ENCODE assay signal across 9 mouse cellular contexts in the genomic region with DNA sequence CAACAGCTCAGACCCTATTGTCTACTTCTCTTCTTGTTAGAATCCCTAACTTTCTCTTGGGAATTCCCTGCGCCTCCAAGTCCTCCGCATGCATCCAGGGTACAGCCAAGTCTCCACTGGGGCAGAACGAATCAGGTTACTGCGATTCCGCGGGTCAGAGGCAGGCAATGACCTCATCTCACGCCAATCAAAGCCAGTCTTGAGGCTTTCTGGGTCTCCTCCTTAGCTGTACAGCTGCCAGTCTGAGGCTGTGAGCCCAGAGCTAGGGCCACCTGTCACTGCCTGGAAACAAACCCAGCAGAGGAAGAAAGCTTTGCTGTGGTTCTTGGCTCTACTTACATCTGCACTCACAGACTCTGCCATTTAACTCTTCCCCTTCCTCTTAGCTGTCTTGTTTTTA. TPM values are rescaled to one million over a fixed set of nuclear protein-coding genes. Genes with fewer than 3 reads are reported as not detected.
DNase-seq lines count a peak whose midpoint lies in the region; ATAC-seq and TF ChIP-seq lines count a peak whose summit lies in the region.
"Had no signal": no experiment of that assay in that cellular context is flagged by ENCODE, and none has a peak within 500 bp of the region (broad histone marks: within the 10 kb centered on the region; RNA-seq: fewer than 3 reads in every experiment).

No protein-coding gene starts in this region.

- peaks cover 3% of the 10 kb centered on the region for H3K27me3 ChIP-seq in heart, postnatal 0 days (ENCODE audit: control insufficient read depth, insufficient read depth, low read length)
- peaks cover 12% of the 10 kb centered on the region for H3K27me3 ChIP-seq in midbrain, embryonic 10.5 days (ENCODE audit: low read depth, poor library complexity, severe bottlenecking)
- H3K27me3 ChIP-seq in intestine, postnatal 0 days (replicated peaks; ENCODE audit: control insufficient read depth, insufficient read depth, low read length): no peaks in the 10 kb centered on the region

- no peak overlapping the region for H3K4me2 ChIP-seq in heart, postnatal 0 days (ENCODE audit: low read depth, low read length)
- no peak overlapping the region for H3K4me2 ChIP-seq in intestine, postnatal 0 days (replicated peaks; ENCODE audit: low read depth)

- TF ChIP-seq CTCF in heart, postnatal 0 days (IDR thresholded peaks at IDR 0.05; ENCODE audit: low read depth): no peak
- no peak for TF ChIP-seq CTCF in intestine, postnatal 0 days (IDR thresholded peaks at IDR 0.05; ENCODE audit: low read depth)

- 40% methylated on average over 7 of the region's 7 CpGs for WGBS in heart, postnatal 0 days
- WGBS in midbrain, embryonic 10.5 days: 39% methylated on average over 7 of the region's 7 CpGs
- WGBS in intestine, postnatal 0 days: 53% methylated on average over 7 of the region's 7 CpGs

- peak; percentile 51 for DNase-seq in embryo, embryonic 10 days (ENCODE audit: low spot score)
- DNase-seq in embryo, embryonic 9.5 days (ENCODE audit: extremely low spot score): no peak
- peak; percentile 55 for DNase-seq in adipocyte (ENCODE audit: low spot score)
- no peak for DNase-seq in heart, postnatal 0 days (ENCODE audit: low spot score)
- DNase-seq in midbrain, embryonic 10.5 days (ENCODE audit: low spot score): peak; percentile 43
- no peak for DNase-seq in adrenal gland, postnatal 36 days

- H3K4me1 ChIP-seq in heart, postnatal 0 days (ENCODE audit: control insufficient read depth, insufficient read depth): no peaks in the 10 kb centered on the region
- H3K4me1 ChIP-seq in midbrain, embryonic 10.5 days: peaks cover 16% of the 10 kb centered on the region; the same call in 1 of the 2 replicates
- no peaks in the 10 kb centered on the region for H3K4me1 ChIP-seq in intestine, postnatal 0 days (replicated peaks; ENCODE audit: control insufficient read depth, insufficient read depth, low read length)

- TF ChIP-seq EP300 in heart, postnatal 0 days (IDR thresholded peaks at IDR 0.05; ENCODE audit: low read depth): no peak

- ATAC-seq in heart, postnatal 0 days (ENCODE audit: insufficient read depth, low read depth): peak; percentile 51
- ATAC-seq in inflammation-experienced regulatory T-cells, adult 6 months: no peak
- no peak for ATAC-seq in intestine, postnatal 0 days

- H3K9ac ChIP-seq in heart, postnatal 0 days (replicated peaks; ENCODE audit: low read depth, low read length): no peak overlapping the region
- H3K9ac ChIP-seq in intestine, postnatal 0 days (ENCODE audit: low read depth, low read length): no peak overlapping the region

- peaks cover 7% of the 10 kb centered on the region for H3K36me3 ChIP-seq in heart, postnatal 0 days (replicated peaks; ENCODE audit: control insufficient read depth, insufficient read depth, low read length)
- H3K36me3 ChIP-seq in midbrain, embryonic 10.5 days: peaks cover 9% of the 10 kb centered on the region
- peaks cover 16% of the 10 kb centered on the region; the same call in 1 of the 2 replicates for H3K36me3 ChIP-seq in intestine, postnatal 0 days (ENCODE audit: control insufficient read depth, insufficient read depth)

- H3K27ac ChIP-seq in heart, postnatal 0 days (ENCODE audit: low read depth): peak overlapping the region; percentile 6; the same call in 1 of the 2 replicates
- H3K27ac ChIP-seq in midbrain, embryonic 10.5 days (replicated peaks): no peak overlapping the region
- no peak overlapping the region for H3K27ac ChIP-seq in intestine, postnatal 0 days (ENCODE audit: low read depth, low read length)

- no peak overlapping the region for H3K4me3 ChIP-seq in heart, postnatal 0 days (ENCODE audit: low read depth, low read length)
- H3K4me3 ChIP-seq in midbrain, embryonic 10.5 days: no peak overlapping the region
- H3K4me3 ChIP-seq in intestine, postnatal 0 days (ENCODE audit: low read depth, low read length): no peak overlapping the region

- peaks cover 8% of the 10 kb centered on the region for H3K9me3 ChIP-seq in heart, postnatal 0 days (replicated peaks; ENCODE audit: control insufficient read depth, low read length)
- peaks cover 20% of the 10 kb centered on the region for H3K9me3 ChIP-seq in midbrain, embryonic 10.5 days (replicated peaks)
- H3K9me3 ChIP-seq in intestine, postnatal 0 days (ENCODE audit: control insufficient read depth): 0 out of 2 replicates have a peak, but pooled peaks cover 7% of the 10 kb centered on the region

RNA-seq across cellular contexts. Expression of a gene that starts 21.5 kb away (rescaled TPM):
- total RNA-seq in heart, postnatal 0 days (2014; rRNA removed; ENCODE audit: low replicate concordance): 150 TPM in 2 replicates
- 56.9 and 61.7 TPM in 2 replicates for polyA plus RNA-seq in heart, postnatal 0 days (2015; fragmentation: Nextera tagmentation; extraction: Ambion mirVana)
- 7.0 and 9.0 TPM in 2 replicates for polyA plus RNA-seq in midbrain, embryonic 10.5 days (2016; fragmentation: Nextera tagmentation; extraction: Ambion mirVana)
- total RNA-seq in adrenal gland, postnatal 36 days (2021): 10 to 100 TPM; 77.8 to 94.6 TPM
- 1 to 10 TPM in 1 of 3 experiments, under 1 TPM in 2; 0.45 to 1.2 (median 0.50) TPM for polyA plus RNA-seq in inflammation-experienced regulatory T-cells, adult 6 months (2017; shearing (Covaris generic))
- polyA plus RNA-seq in intestine, postnatal 0 days (2015; fragmentation: Nextera tagmentation; extraction: Ambion mirVana): 40.7 and 43.7 TPM in 2 replicates

RNA-seq across cellular contexts. Expression of a gene that starts 39.9 kb away (rescaled TPM):
- total RNA-seq in heart, postnatal 0 days (2014; rRNA removed; ENCODE audit: low replicate concordance): 16.7 and 21.0 TPM in 2 replicates
- 14.2 and 18.3 TPM in 2 replicates for polyA plus RNA-seq in heart, postnatal 0 days (2015; fragmentation: Nextera tagmentation; extraction: Ambion mirVana)
- polyA plus RNA-seq in midbrain, embryonic 10.5 days (2016; fragmentation: Nextera tagmentation; extraction: Ambion mirVana): 71.7 and 77.2 TPM in 2 replicates
- 10 to 100 TPM; 22.3 TPM for total RNA-seq in adrenal gland, postnatal 36 days (2021)
- 10 to 100 TPM; 46.9 to 59.2 (median 50.1) TPM for polyA plus RNA-seq in inflammation-experienced regulatory T-cells, adult 6 months (2017; shearing (Covaris generic))
- 26.9 and 29.1 TPM in 2 replicates for polyA plus RNA-seq in intestine, postnatal 0 days (2015; fragmentation: Nextera tagmentation; extraction: Ambion mirVana)

RNA-seq across cellular contexts. Expression of a gene that starts 41.3 kb away (rescaled TPM):
- 2.0 TPM in 1 of 2 replicates, not detected in the other for total RNA-seq in heart, postnatal 0 days (2014; rRNA removed; ENCODE audit: low replicate concordance)
- 0.46 TPM in 1 of 2 replicates, not detected in the other for polyA plus RNA-seq in heart, postnatal 0 days (2015; fragmentation: Nextera tagmentation; extraction: Ambion mirVana)
- 0.48 and 0.82 TPM in 2 replicates for polyA plus RNA-seq in midbrain, embryonic 10.5 days (2016; fragmentation: Nextera tagmentation; extraction: Ambion mirVana)
- 1 to 10 TPM in 1 of 2 experiments, not detected in 1; 6.1 TPM for total RNA-seq in adrenal gland, postnatal 36 days (2021)
- polyA plus RNA-seq in inflammation-experienced regulatory T-cells, adult 6 months (2017; shearing (Covaris generic)): 1 to 10 TPM in 1 of 3 experiments, not detected in 2; 4.0 TPM
- 0.61 and 0.72 TPM in 2 replicates for polyA plus RNA-seq in intestine, postnatal 0 days (2015; fragmentation: Nextera tagmentation; extraction: Ambion mirVana)
- total RNA-seq: left cerebral cortex, postnatal 14 days had no signal

RNA-seq across cellular contexts. Expression of a gene that starts 57.7 kb away (rescaled TPM):
- 15.9 and 23.5 TPM in 2 replicates for total RNA-seq in heart, postnatal 0 days (2014; rRNA removed; ENCODE audit: low replicate concordance)
- polyA plus RNA-seq in heart, postnatal 0 days (2015; fragmentation: Nextera tagmentation; extraction: Ambion mirVana): 5.6 and 6.2 TPM in 2 replicates
- 21.0 and 25.7 TPM in 2 replicates for polyA plus RNA-seq in midbrain, embryonic 10.5 days (2016; fragmentation: Nextera tagmentation; extraction: Ambion mirVana)
- total RNA-seq in adrenal gland, postnatal 36 days (2021): 10 to 100 TPM in 1 of 2 experiments, 1 to 10 TPM in 1; 8.8 to 10.1 TPM
- under 1 TPM; 0.15 to 0.38 (median 0.15) TPM for polyA plus RNA-seq in inflammation-experienced regulatory T-cells, adult 6 months (2017; shearing (Covaris generic))
- 6.6 and 7.5 TPM in 2 replicates for polyA plus RNA-seq in intestine, postnatal 0 days (2015; fragmentation: Nextera tagmentation; extraction: Ambion mirVana)

Comparison
In these comparisons a context has a peak if more than half of its experiments do, and no peak if none do; other contexts are left out.
1. DNase-seq: peak in embryo, embryonic 10 days (single experiment), adipocyte (single experiment) and midbrain, embryonic 10.5 days (single experiment); none in embryo, embryonic 9.5 days (single experiment), heart, postnatal 0 days (single experiment) and adrenal gland, postnatal 36 days (0 of 2).